Mouse (Mus musculus): ENCODE data around the gene Tubb4b. TPM values are rescaled to one million over a fixed set of nuclear protein-coding genes. Genes with fewer than 3 reads are reported as not detected.
A peak's percentile ranks its signal among the peaks of the same experiment; 100 is the strongest.

Tubb4b gene
- total RNA-seq, 2 experiments from 2014 or later: 327 to 623 TPM

GRCm38 (mm10) chr2:25195211-25196156 is 29.0 kb downstream of the Tubb4b start:
- peak; percentile 17 for ATAC-seq (replicated peaks; ENCODE audit: poor library complexity, severe bottlenecking)

- ATAC-seq (replicated peaks; ENCODE audit: poor library complexity, severe bottlenecking): peak; percentile 29
Observed at GRCm38 (mm10) chr2:25194486-25195171, 29.9 kb downstream of the Tubb4b start.

- no peak for ATAC-seq (replicated peaks; ENCODE audit: poor library complexity, severe bottlenecking)
Observed at GRCm38 (mm10) chr2:25194006-25194405, 30.5 kb downstream of the Tubb4b start.

GRCm38 (mm10) chr2:25193330-25193770 is 31.2 kb downstream of the Tubb4b start:
- peak; percentile 56 for ATAC-seq (replicated peaks; ENCODE audit: poor library complexity, severe bottlenecking)

GRCm38 (mm10) chr2:25187841-25188240 is 36.7 kb downstream of the Tubb4b start:
- no peak for ATAC-seq (replicated peaks; ENCODE audit: poor library complexity, severe bottlenecking)

- ATAC-seq (replicated peaks; ENCODE audit: poor library complexity, severe bottlenecking): 0 out of 2 replicates have a peak, but pooled peaks have one; percentile 21
Observed at GRCm38 (mm10) chr2:25186575-25186930, 37.9 kb downstream of the Tubb4b start.

- ATAC-seq (replicated peaks; ENCODE audit: poor library complexity, severe bottlenecking): peak; percentile 42
Observed at GRCm38 (mm10) chr2:25185625-25186574, 38.6 kb downstream of the Tubb4b start.

GRCm38 (mm10) chr2:25184496-25184895 is 40.0 kb downstream of the Tubb4b start:
- no peak for ATAC-seq (replicated peaks; ENCODE audit: poor library complexity, severe bottlenecking)

- ATAC-seq (replicated peaks; ENCODE audit: poor library complexity, severe bottlenecking): no peak
Observed at GRCm38 (mm10) chr2:25183336-25183735, 41.2 kb downstream of the Tubb4b start.

- ATAC-seq (replicated peaks; ENCODE audit: poor library complexity, severe bottlenecking): no peak
Observed at GRCm38 (mm10) chr2:25182664-25183063, 41.8 kb downstream of the Tubb4b start.

- ATAC-seq (replicated peaks; ENCODE audit: poor library complexity, severe bottlenecking): no peak
Observed at GRCm38 (mm10) chr2:25181891-25182397, 42.6 kb downstream of the Tubb4b start.

- peak; percentile 19 for ATAC-seq (replicated peaks; ENCODE audit: poor library complexity, severe bottlenecking)
Observed at GRCm38 (mm10) chr2:25180973-25181890, 43.3 kb downstream of the Tubb4b start.

- peak; percentile 87 for ATAC-seq (replicated peaks; ENCODE audit: poor library complexity, severe bottlenecking)
Observed at GRCm38 (mm10) chr2:25180478-25180903, 44.0 kb downstream of the Tubb4b start, which contains the start of gene Nrarp. Gene Nrarp (plus strand): TSS chr2:25180758.

GRCm38 (mm10) chr2:25179566-25180217 is 44.8 kb downstream of the Tubb4b start:
- no peak for ATAC-seq (replicated peaks; ENCODE audit: poor library complexity, severe bottlenecking)

GRCm38 (mm10) chr2:25178285-25178972 is 46.1 kb downstream of the Tubb4b start:
- ATAC-seq (replicated peaks; ENCODE audit: poor library complexity, severe bottlenecking): no peak

- ATAC-seq (replicated peaks; ENCODE audit: poor library complexity, severe bottlenecking): no peak
Observed at GRCm38 (mm10) chr2:25177685-25178084, 46.8 kb downstream of the Tubb4b start.

GRCm38 (mm10) chr2:25177076-25177475 is 47.4 kb downstream of the Tubb4b start:
- ATAC-seq (replicated peaks; ENCODE audit: poor library complexity, severe bottlenecking): no peak

- no peak for ATAC-seq (replicated peaks; ENCODE audit: poor library complexity, severe bottlenecking)
Observed at GRCm38 (mm10) chr2:25176573-25176972, 47.9 kb downstream of the Tubb4b start.
